Mouse (Mus musculus): ENCODE measurements around the gene Stk11ip.

Stk11ip gene

GRCm38 (mm10) chr1:75573715-75574114, 52.4 kb downstream of the Stk11ip start:
- DNase-seq: no peak

- no peak for DNase-seq
These were observed 53.4 kb downstream of the Stk11ip start for GRCm38 (mm10) chr1:75574476-75575310.

DNA sequence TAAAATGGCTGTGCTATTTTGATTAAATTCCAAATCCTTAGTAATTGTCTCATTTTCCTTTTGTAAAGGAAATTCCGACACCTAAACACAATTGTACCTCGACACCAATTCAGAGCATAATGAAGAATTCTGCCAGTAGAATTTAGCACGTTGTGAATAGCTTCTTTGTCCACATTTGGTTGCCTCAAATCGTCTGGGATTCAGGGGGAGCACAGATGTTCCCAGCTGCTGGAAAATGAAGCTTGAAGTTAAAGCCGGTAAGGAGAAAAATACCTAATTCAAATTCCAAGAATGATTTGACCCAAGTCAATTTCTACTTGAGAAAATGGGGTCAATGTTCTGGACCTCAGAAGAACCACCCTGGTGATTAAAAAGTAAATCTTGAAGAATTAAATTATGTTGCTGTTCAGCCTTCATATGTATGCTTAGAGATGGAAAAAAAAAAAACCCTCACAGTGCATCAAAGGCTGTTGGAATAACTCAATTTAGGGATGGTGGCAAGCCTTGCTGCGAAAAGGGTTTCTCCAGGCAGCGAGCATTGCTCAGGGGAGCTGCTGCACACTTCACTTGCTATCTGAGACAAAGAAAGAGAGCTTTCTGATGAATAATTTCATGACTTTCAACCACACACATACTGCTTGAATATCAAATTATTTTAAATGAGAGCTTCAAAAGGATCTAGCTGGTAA, 60.8 kb downstream of the Stk11ip start:
- DNase-seq: no peak

DNA sequence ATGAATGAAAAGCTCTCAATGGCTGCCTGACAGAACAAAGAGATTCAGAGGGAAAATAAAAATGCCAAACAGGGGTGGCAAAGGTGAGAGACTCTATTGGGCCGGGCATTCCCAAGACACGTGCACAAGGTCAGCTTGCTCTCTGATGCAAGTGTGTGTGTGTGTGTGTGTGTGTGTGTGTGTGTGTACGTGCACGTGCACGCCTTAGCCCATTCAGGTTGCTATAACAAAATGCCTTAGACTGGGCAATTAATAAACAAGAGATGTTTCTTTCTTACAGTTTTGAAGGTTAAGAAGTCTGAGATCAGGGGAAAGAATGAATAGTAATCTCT, 61.3 kb downstream of the Stk11ip start:
- no peak for DNase-seq

- DNase-seq: no peak
These were observed 61.7 kb downstream of the Stk11ip start for GRCm38 (mm10) chr1:75583034-75583433.

DNA sequence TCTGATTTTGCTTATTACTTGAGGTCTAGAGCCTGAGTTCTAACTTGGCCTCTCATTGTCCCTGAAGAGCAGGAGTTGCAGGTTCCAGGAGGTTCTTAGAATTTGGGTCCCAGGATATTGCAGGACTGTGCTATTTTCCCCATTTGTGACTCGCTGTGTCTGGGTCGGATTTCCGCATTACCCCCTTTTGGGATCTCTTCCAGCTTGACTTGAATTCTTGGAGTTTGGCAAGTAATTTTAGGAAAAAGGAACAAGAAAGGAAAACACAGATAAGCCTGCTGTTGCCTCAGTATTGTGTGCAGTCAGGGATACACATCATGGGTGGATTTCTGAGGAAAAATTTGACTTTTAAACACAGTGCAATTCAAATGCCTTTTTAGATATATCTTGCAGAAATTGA, 65.5 kb downstream of the Stk11ip start:
- DNase-seq: no peak
